Mouse (Mus musculus) C2C12 (cell line): ENCODE measurements around the gene 1110051M20Rik.

ENCODE experiments used
- CTCF ChIP-seq: IDR thresholded peaks from one replicate; pipeline ENCODE4 v1.5.1; 2011; ENCODE audit not compliant: control insufficient read depth, insufficient read depth, insufficient read length
- FOSL1 ChIP-seq: IDR thresholded peaks from one replicate; pipeline ENCODE4 v1.8.0; 2011; ENCODE audit warnings: mild to moderate bottlenecking, low read length; ENCODE audit not compliant: poor library complexity, insufficient read depth, severe bottlenecking
- MAX ChIP-seq: IDR thresholded peaks from one replicate; pipeline ENCODE4 v1.6.1; 2011; ENCODE audit warnings: mild to moderate bottlenecking, control low read depth

- TF ChIP-seq CTCF, result no peak
- TF ChIP-seq MAX, result no peak
- no peak for TF ChIP-seq FOSL1
Measured at GRCm38 (mm10) chr2:91411473-91411872, 33.0 kb downstream of the 1110051M20Rik start.
